Mouse (Mus musculus): ENCODE data around the gene Gatad2b. TPM values are rescaled to one million over a fixed set of nuclear protein-coding genes. Genes with fewer than 3 reads are reported as not detected.
A peak's percentile ranks its signal among the peaks of the same experiment; 100 is the strongest.

The Gatad2b gene
- total and polyA plus RNA-seq, 3 experiments = 8.4 to 22.6 (median 8.9) TPM

GRCm38 (mm10) chr3:90256731-90257530, 36.0 kb upstream of the Gatad2b start:
- H3K36me3 ChIP-seq (replicated peaks in 1 of 2; ENCODE audit: control insufficient read depth in 1 of 2, insufficient read depth in 1 of 2, low read length in 1 of 2) = peaks cover 49 to 51% of the 10 kb centered on the region in 2 experiments
- in situ Hi-C loops (cut with MboI; ENCODE audit: low pct_ligation_motif_present, low pct_unique_long_range_greater_than_20kb, low sequenced_read_pairs) = no loop called here

GRCm38 (mm10) chr3:90258521-90258920, 34.5 kb upstream of the Gatad2b start:
- peaks cover 20 to 67% of the 10 kb centered on the region in 2 experiments for H3K4me1 ChIP-seq (ENCODE audit: control insufficient read depth in 1 of 2, insufficient read depth in 2 of 2)
- H3K9me3 ChIP-seq (replicated peaks; ENCODE audit: low read length) = no peaks in the 10 kb centered on the region
- dilution Hi-C loops (cut with MboI; ENCODE audit: extremely low pct_ligation_motif_present, extremely low pct_unique_long_range_greater_than_20kb, low sequenced_read_pairs) (no loop called here), in situ Hi-C loops (cut with MboI; ENCODE audit: low pct_ligation_motif_present, low pct_unique_long_range_greater_than_20kb, low sequenced_read_pairs) (no loop called here)
- H3K4me2 ChIP-seq (ENCODE audit: insufficient read depth, low read depth, poor library complexity, severe bottlenecking) = no peak overlapping the region
- H3K36me3 ChIP-seq (replicated peaks in 1 of 2; ENCODE audit: control insufficient read depth in 1 of 2, insufficient read depth in 1 of 2, low read length in 1 of 2) = peaks cover 65 to 67% of the 10 kb centered on the region in 2 experiments
- no peak overlapping the region for H3K27ac ChIP-seq (ENCODE audit: insufficient read depth, low read depth)
- TF ChIP-seq GABPA (IDR thresholded peaks at IDR 0.05; ENCODE audit: insufficient replicate concordance, low read depth, low read length) = no peak
- TF ChIP-seq ZC3H11A (IDR thresholded peaks at IDR 0.05; ENCODE audit: low read depth, low read length) = no peak
- TF ChIP-seq MAX (IDR thresholded peaks at IDR 0.05; ENCODE audit: low read length) = no peak
- TF ChIP-seq NELFE (IDR thresholded peaks at IDR 0.05; ENCODE audit: low read depth, low read length) = no peak
- no peak for TF ChIP-seq EP300 (IDR thresholded peaks at IDR 0.05; ENCODE audit: low read length)
- no peak for TF ChIP-seq MYC (IDR thresholded peaks at IDR 0.05; ENCODE audit: low read depth, low read length)
- no peak for TF ChIP-seq TBP (conservative IDR thresholded peaks at IDR 0.05; ENCODE audit: low read depth, low read length)
- no peak for TF ChIP-seq RCOR1 (conservative IDR thresholded peaks at IDR 0.05; ENCODE audit: low read depth, low read length)
- TF ChIP-seq KAT2A (IDR thresholded peaks at IDR 0.05; ENCODE audit: insufficient replicate concordance, low read length) = no peak
- TF ChIP-seq SMC3 (IDR thresholded peaks at IDR 0.05; ENCODE audit: low read depth, low read length) = no peak
- no peak for TF ChIP-seq CTCF (conservative IDR thresholded peaks at IDR 0.05 in 1 of 2, IDR thresholded peaks at IDR 0.05 in 1 of 2; ENCODE audit: low read depth in 2 of 2, low read length in 2 of 2)
- no peak for TF ChIP-seq ELF1 (IDR thresholded peaks at IDR 0.05; ENCODE audit: low read depth, low read length)
- no peak for TF ChIP-seq JUND (conservative IDR thresholded peaks at IDR 0.05; ENCODE audit: low read depth, low read length)
- no peak for TF ChIP-seq UBTF (IDR thresholded peaks at IDR 0.05; ENCODE audit: low read depth, low read length)
- H3K27me3 ChIP-seq (replicated peaks) = no peaks in the 10 kb centered on the region
- H3K4me3 ChIP-seq (replicated peaks in 1 of 3; ENCODE audit: low read depth in 2 of 3, low read length in 2 of 3, poor library complexity in 1 of 3) = no peak overlapping the region
- peaks cover 51% of the 10 kb centered on the region for H3K79me2 ChIP-seq (replicated peaks; ENCODE audit: control insufficient read depth, extremely low read depth, insufficient read depth, poor library complexity, severe bottlenecking)
- no peak overlapping the region for H3K9ac ChIP-seq (ENCODE audit: insufficient read depth, low read depth)
- DNase-seq (ENCODE audit: extremely low read depth) = no peak

More at GRCm38 (mm10) chr3:90256731-90257530, 36.0 kb upstream of the Gatad2b start:
- H3K9ac ChIP-seq (ENCODE audit: insufficient read depth, low read depth) = peak overlapping the region; percentile 85
- H3K27me3 ChIP-seq (replicated peaks) = no peaks in the 10 kb centered on the region
- H3K4me2 ChIP-seq (ENCODE audit: insufficient read depth, low read depth, poor library complexity, severe bottlenecking) = peak overlapping the region; percentile 46
- peak overlapping the region; percentile 82 for H3K27ac ChIP-seq (ENCODE audit: insufficient read depth, low read depth)
- peaks cover 53% of the 10 kb centered on the region for H3K79me2 ChIP-seq (replicated peaks; ENCODE audit: control insufficient read depth, extremely low read depth, insufficient read depth, poor library complexity, severe bottlenecking)
- DNase-seq (ENCODE audit: extremely low read depth) = no peak
- H3K9me3 ChIP-seq (replicated peaks; ENCODE audit: low read length) = no peaks in the 10 kb centered on the region
- peaks cover 11 to 51% of the 10 kb centered on the region in 2 experiments for H3K4me1 ChIP-seq (ENCODE audit: control insufficient read depth in 1 of 2, insufficient read depth in 2 of 2)
- dilution Hi-C loops (cut with MboI; ENCODE audit: extremely low pct_ligation_motif_present, extremely low pct_unique_long_range_greater_than_20kb, low sequenced_read_pairs) = no loop called here
- TF ChIP-seq TBP (conservative IDR thresholded peaks at IDR 0.05; ENCODE audit: low read depth, low read length) (no peak), ETS1 (conservative IDR thresholded peaks at IDR 0.05; ENCODE audit: low read depth, low read length) (no peak), HCFC1 (IDR thresholded peaks at IDR 0.05; ENCODE audit: low read depth, low read length) (peak; percentile 21; the same call in 1 of the 2 replicates), IRF4 (IDR thresholded peaks at IDR 0.05; ENCODE audit: low read depth, low read length) (peak; percentile 30; the same call in 1 of the 2 replicates), TCF12 (IDR thresholded peaks at IDR 0.05; ENCODE audit: low read depth, low read length) (peak; percentile 45; the same call in 1 of the 2 replicates), PAX5 (IDR thresholded peaks at IDR 0.05; ENCODE audit: low read length) (no peak), POLR2AphosphoS2 (IDR thresholded peaks at IDR 0.05; ENCODE audit: low read depth, low read length) (no peak)
- H3K4me3 ChIP-seq (replicated peaks in 1 of 3; ENCODE audit: low read depth in 2 of 3, low read length in 2 of 3, poor library complexity in 1 of 3) = peak overlapping the region; percentile 91 to 95 (median 93)
